Mouse (Mus musculus) lung, embryonic 14.5 days (tissue): ENCODE results near the gene Hist1h3g. TPM values are rescaled to one million over a fixed set of nuclear protein-coding genes. Genes with fewer than 3 reads are reported as not detected.
"Not testable (repeated sequence)": the region's sequence is repeated elsewhere in the genome, so short reads cannot be mapped to it uniquely, and the experiment has no call there.

Source experiments
- ATAC-seq: fragments of 200-750 bp; cut with Nextera tagmentation; 2 replicates; pipeline ENCODE4 v1.8.0; 2017; ENCODE audit warnings: mild to moderate bottlenecking, moderate TSS enrichment, moderate library complexity; ENCODE audit not compliant: insufficient read depth
- DNase-seq: peaks from one replicate; pipeline ENCODE4 v3.0.0-alpha.2; 2015
- H3K27ac ChIP-seq: fragments of 300-500 bp; sonication (generic); 2 replicates; pipeline ENCODE4 v1.5.1; 2014; ENCODE audit warnings: low read depth, mild to moderate bottlenecking, moderate library complexity
- H3K27me3 ChIP-seq: fragments of 300-500 bp; sonication (generic); 2 replicates; pipeline ENCODE4 v1.6.1; 2014; ENCODE audit warnings: low read length, control low read depth; ENCODE audit not compliant: insufficient read depth
- H3K36me3 ChIP-seq: fragments of 300-500 bp; sonication (generic); 2 replicates; pipeline ENCODE4 v1.6.1; 2014; ENCODE audit warnings: control low read depth; ENCODE audit not compliant: insufficient read depth
- H3K4me1 ChIP-seq: fragments of 300-500 bp; sonication (generic); 2 replicates; pipeline ENCODE4 v1.6.1; 2014; ENCODE audit warnings: antibody characterized with exemption, control low read depth; ENCODE audit not compliant: insufficient read depth
- H3K4me2 ChIP-seq: fragments of 300-500 bp; sonication (generic); 2 replicates; pipeline ENCODE4 v1.6.1; 2014; ENCODE audit warnings: mild to moderate bottlenecking
- H3K4me3 ChIP-seq: fragments of 300-500 bp; sonication (generic); 2 replicates; pipeline ENCODE4 v1.5.1; 2014; ENCODE audit warnings: low read depth, low read length
- H3K9ac ChIP-seq: fragments of 300-500 bp; sonication (generic); 2 replicates; pipeline ENCODE4 v1.6.1; 2014
- H3K9me3 ChIP-seq: fragments of 300-500 bp; sonication (generic); 2 replicates; pipeline ENCODE4 v1.6.1; 2016; ENCODE audit warnings: low read depth, low read length, control low read depth
- CTCF ChIP-seq: IDR thresholded peaks from 2 replicates; pipeline ENCODE4 v1.5.1; 2016; ENCODE audit warnings: antibody characterized with exemption, low read depth
- WGBS: fragments of 180-500 bp; shearing (Covaris S2); extraction: QIAGEN DNeasy Blood & Tissue Kit; methylation state at CpG from one replicate; pipeline ENCODE4 v1.1.7; 2014; 5-methylcytosine and 5-hydroxymethylcytosine counted together
- polyA plus RNA-seq: library from polyadenylated mRNA; unstranded; fragments of >200 nt; fragmentation: Nextera tagmentation; extraction: Ambion mirVana; gene quantifications from 2 replicates; pipeline ENCODE4 v1.2.1, GENCODE M21; 2014

The Hist1h3g gene
- polyA plus RNA-seq, 1 experiment from 2014 or later: 6.6 TPM

DNA sequence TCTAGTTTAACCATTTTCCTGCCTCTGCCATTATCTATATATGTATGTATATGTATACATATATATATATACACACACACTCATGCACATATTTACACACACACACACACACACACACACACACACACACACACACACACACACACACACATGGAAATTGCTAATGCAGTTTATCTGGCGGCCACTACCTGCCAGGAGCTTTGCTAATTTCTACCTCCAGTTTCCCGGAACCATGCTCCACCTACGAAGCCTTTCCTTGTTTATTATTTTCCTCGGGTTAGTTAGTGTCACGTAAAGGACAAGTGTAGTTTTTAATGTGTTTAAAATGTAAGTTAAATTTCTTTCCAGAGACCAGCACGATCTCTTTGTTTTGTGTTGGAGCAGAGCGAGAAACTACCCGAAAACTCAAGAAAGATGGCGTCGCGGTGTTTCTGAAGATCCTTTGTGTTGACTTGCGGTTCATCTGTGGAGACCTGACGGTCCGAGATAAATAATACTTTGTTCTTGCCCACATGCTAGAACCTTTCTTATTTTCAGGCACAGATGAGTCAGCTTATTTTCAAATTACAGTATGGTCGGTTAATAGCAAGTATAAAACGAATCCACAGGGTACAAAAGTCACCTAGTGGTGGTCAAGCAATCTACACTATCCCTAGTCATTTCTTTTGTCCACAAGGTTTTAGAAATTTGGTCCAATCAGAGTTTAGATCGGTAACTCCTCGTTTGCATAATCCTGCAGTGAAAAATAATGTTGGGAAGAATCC, 27.7 kb downstream of the Hist1h3g start:
- Histone ChIP-seq H3K9ac (peak overlapping the region; percentile 42), H3K27me3 (no peaks in the 10 kb centered on the region), H3K36me3 (no peaks in the 10 kb centered on the region), H3K27ac (peak overlapping the region; percentile 97), H3K4me1 (no peaks in the 10 kb centered on the region), H3K4me2 (peak overlapping the region; percentile 72), H3K9me3 (no peaks in the 10 kb centered on the region), H3K4me3 (peak overlapping the region; percentile 37)
- TF ChIP-seq CTCF: peak; percentile 63
- 2% methylated on average over 18 of the region's 18 CpGs for WGBS
- DNase-seq: peak; percentile 89
- peak; percentile 60 for ATAC-seq

DNA sequence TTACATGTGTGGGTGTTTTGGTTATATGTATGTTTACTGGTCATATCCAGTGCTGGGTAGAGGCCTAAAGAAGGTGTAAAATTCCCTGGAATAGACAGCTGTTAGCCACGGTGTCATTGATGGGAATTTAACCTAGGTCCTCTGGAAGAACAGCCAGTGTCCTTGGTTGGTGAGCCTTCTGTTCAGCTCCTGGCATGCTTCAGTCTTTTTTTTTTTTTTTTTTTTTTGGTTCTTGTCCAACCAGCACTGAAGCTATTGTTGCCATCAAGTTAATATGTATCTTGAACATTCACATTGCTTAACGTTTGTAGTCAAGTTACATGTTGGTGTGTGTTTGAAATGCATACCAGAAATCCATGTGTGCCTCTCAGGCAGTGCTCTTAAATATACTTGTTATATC, 29.3 kb downstream of the Hist1h3g start:
- no peak overlapping the region for H3K4me2 ChIP-seq
- 84% methylated on average over 2 of the region's 2 CpGs for WGBS
- no peak for ATAC-seq
- TF ChIP-seq CTCF: no peak
- no peak overlapping the region for H3K9ac ChIP-seq
- no peaks in the 10 kb centered on the region for H3K9me3 ChIP-seq
- no peak overlapping the region for H3K4me3 ChIP-seq
- no peaks in the 10 kb centered on the region for H3K36me3 ChIP-seq
- DNase-seq: no peak
- peak overlapping the region; percentile 97 for H3K27ac ChIP-seq
- no peaks in the 10 kb centered on the region for H3K27me3 ChIP-seq
- H3K4me1 ChIP-seq: no peaks in the 10 kb centered on the region

DNA sequence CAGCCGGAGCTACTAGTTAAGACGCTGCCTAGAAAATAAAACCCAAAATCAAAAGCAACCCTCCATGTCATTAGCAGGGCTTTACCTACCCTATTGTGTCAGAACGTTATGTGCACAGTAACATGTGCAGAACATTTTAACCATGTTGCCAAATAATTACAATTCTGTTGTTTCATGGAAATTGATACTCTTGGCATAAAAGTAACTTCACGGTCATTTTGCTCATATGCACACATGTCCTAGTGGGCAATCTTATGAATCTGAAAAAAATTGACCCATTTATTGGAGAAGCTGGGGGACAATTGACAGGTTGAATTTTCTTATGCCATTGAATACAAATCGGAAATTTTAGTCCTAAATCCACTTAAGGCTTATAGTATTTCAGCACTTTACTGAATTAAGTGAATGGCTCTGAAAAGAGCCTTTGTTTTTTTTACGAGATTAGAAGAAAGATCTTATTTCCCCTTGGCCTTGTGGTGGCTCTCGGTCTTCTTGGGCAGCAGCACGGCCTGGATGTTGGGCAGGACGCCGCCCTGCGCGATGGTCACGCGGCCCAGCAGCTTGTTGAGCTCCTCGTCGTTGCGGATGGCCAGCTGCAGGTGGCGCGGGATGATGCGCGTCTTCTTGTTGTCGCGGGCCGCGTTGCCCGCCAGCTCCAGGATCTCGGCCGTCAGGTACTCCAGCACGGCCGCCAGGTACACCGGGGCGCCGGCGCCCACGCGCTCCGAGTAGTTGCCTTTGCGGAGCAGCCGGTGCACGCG, 35.2 kb downstream of the Hist1h3g start:
- WGBS: 2% methylated on average over 21 of the region's 41 CpGs
- H3K4me2 ChIP-seq: peak overlapping the region; percentile 87
- not testable (repeated sequence) for H3K4me1 ChIP-seq, ATAC-seq, H3K36me3 ChIP-seq, H3K9me3 ChIP-seq, H3K27me3 ChIP-seq
- peak; percentile 64 for DNase-seq
- H3K4me3 ChIP-seq: peak overlapping the region; percentile 45
- H3K9ac ChIP-seq: peak overlapping the region; percentile 55
- H3K27ac ChIP-seq: peak overlapping the region; percentile 99

DNA sequence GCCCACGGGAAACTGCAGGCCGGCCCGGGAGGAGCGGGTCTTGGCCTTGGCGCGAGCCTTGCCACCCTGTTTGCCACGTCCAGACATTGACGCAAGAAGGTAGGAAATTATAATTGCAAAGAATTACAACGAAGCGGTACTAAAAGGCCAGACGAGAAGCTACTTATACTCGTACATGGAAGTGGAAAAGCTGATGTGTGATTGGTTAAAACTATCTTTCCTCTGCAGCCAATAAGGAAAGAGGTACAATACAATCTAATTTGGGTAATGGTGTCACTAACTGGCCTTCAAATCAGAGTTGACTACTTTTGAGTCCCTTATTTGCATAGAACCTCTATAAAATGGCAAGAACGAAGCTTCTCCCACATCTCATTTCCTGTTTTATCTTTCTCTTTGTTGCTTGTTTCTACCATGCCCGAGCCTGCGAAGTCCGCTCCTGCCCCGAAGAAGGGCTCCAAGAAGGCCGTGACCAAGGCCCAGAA, 35.8 kb downstream of the Hist1h3g start, which contains the start of the genes Hist1h2ae and Hist1h2bg:
Hist1h2ae (minus strand) TSS at position 199 of the 482 bp plus-strand sequence.
Hist1h2bg (plus strand) TSS at position 375 of the 482 bp plus-strand sequence.
- Histone ChIP-seq H3K9me3 (no peaks in the 10 kb centered on the region), H3K36me3 (no peaks in the 10 kb centered on the region), H3K4me2 (peak within 1 kb of the TSS; percentile 87), H3K27me3 (no peaks in the 10 kb centered on the region), H3K4me1 (no peaks in the 10 kb centered on the region), H3K27ac (peak within 1 kb of the TSS; percentile 99), H3K9ac (peak within 1 kb of the TSS; percentile 82), H3K4me3 (peak within 1 kb of the TSS; percentile 45)
- DNase-seq (peak; percentile 94), ATAC-seq (peak; percentile 89)
- TF ChIP-seq CTCF: no peak
- WGBS: 0% methylated on average over 18 of the region's 18 CpGs

DNA sequence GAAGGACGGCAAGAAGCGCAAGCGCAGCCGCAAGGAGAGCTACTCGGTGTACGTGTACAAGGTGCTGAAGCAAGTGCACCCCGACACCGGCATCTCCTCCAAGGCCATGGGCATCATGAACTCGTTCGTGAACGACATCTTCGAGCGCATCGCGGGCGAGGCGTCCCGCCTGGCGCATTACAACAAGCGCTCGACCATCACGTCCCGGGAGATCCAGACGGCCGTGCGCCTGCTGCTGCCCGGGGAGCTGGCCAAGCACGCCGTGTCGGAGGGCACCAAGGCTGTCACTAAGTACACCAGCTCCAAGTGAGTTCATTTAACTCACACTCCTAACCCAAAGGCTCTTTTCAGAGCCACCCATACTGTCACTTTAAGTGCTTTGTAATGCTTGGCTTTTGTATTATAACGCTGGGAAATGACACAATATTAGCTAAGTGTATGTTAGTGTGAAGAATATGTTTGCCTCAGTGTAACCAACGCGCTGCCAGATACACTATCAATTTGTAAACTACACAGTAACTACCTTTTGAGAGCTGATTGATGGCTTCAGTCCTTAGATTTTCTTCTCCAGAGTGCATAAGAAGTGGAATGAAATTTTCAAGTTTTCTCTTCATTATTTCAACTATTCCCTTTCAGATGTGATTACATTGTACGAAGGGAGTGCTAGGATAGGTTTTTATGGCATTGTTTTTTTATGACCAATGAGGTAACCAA, 36.4 kb downstream of the Hist1h3g start:
- Histone ChIP-seq H3K27ac (peak overlapping the region; percentile 99), H3K9ac (peak overlapping the region; percentile 82), H3K4me2 (peak overlapping the region; percentile 87), H3K4me3 (peak overlapping the region; percentile 45)
- not testable (repeated sequence) for H3K9me3 ChIP-seq, H3K36me3 ChIP-seq, H3K27me3 ChIP-seq, H3K4me1 ChIP-seq, ATAC-seq
- 0% methylated on average over 10 of the region's 34 CpGs for WGBS
- DNase-seq: peak; percentile 75

DNA sequence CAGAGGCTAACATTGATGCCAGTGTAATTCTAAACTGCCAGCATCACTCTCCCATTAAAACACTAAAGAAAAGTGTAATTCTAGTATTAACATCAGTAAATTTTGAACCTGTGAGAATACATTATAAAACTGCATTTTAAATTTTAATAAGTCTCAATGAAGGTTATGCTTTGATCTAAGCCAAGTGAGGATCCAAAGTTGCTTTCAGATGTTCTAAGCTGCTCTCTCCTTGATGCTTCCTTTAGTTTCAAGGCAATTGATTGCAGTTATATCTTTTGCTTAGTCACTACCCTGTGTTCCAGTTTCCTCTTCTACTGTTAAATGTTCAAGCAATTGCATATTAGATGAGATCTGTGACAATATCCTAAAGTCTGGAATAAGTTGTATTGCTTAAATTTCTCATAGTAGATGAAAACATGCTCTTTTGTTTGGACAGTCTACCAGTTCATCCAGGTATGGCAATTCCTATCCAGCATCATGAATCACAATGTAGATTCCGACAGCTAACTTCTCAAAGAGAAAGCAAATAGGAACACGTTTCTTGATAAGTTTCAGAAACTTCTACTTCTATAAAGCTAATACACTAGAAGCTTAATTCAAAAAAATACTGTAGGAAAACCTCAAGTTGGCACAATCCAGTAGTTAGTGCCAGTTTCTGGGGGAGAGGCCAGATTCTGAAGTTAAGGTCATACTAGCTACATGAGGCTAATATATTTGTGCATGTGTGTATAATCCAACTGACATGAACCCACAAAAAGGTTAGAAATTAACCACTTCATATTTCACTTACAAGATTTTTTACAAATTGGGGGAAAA, 37.2 kb downstream of the Hist1h3g start:
- TF ChIP-seq CTCF: no peak
- DNase-seq (peak; percentile 65), ATAC-seq (no peak)
- WGBS: 13% methylated on average over 2 of the region's 2 CpGs
- Histone ChIP-seq H3K4me2 (peak overlapping the region; percentile 87), H3K4me3 (peak overlapping the region; percentile 45), H3K27ac (peak overlapping the region; percentile 99), H3K9me3 (no peaks in the 10 kb centered on the region), H3K4me1 (0 out of 2 replicates have a peak, but pooled peaks cover 3% of the 10 kb centered on the region), H3K36me3 (no peaks in the 10 kb centered on the region), H3K27me3 (no peaks in the 10 kb centered on the region), H3K9ac (peak overlapping the region; percentile 82)

DNA sequence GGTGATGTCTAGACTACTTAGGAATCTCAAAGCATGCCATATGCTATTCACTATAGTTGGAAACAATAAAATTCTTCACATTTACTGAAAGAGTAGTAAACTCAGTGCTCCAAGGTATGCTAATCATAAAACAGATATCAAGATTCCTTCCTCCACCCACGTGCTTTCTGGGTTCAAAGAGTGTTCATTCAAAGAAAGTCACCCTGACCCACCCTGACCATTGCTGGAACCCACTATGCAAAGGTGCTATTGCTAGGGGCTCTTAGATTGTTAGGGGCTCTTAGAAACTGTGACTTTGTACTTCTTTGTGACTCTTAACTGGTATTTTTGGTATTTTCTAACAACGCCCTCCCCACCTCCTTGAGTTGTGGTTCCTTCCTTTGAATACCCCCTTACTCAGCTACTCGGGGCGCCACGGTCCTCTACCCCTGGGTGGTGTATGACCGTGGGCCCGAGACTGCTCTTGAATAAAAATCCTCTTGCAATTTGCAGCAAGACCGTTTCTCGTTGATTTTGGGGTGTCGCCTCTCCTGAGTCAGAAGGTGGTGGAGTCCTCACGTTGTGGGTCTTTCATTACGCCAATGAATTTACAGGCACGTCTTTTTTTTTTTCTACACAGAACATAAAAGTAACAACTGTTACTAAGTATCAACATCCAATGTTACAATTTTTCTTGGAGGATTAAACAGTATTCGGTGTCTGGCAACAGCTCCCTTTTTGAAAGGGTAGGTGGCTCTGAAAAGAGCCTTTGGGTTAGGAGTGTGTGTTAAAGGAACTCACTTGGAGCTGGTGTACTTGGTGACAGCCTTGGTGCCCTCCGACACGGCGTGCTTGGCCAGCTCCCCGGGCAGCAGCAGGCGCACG, 38.0 kb downstream of the Hist1h3g start:
- not testable (repeated sequence) for ATAC-seq, H3K9me3 ChIP-seq, H3K27me3 ChIP-seq, H3K4me1 ChIP-seq, H3K36me3 ChIP-seq
- WGBS: 4% methylated on average over 17 of the region's 20 CpGs
- Histone ChIP-seq H3K27ac (peak overlapping the region; percentile 99), H3K4me3 (peak overlapping the region; percentile 45), H3K9ac (peak overlapping the region; percentile 82), H3K4me2 (peak overlapping the region; percentile 87)
- peak; percentile 52 for DNase-seq

DNA sequence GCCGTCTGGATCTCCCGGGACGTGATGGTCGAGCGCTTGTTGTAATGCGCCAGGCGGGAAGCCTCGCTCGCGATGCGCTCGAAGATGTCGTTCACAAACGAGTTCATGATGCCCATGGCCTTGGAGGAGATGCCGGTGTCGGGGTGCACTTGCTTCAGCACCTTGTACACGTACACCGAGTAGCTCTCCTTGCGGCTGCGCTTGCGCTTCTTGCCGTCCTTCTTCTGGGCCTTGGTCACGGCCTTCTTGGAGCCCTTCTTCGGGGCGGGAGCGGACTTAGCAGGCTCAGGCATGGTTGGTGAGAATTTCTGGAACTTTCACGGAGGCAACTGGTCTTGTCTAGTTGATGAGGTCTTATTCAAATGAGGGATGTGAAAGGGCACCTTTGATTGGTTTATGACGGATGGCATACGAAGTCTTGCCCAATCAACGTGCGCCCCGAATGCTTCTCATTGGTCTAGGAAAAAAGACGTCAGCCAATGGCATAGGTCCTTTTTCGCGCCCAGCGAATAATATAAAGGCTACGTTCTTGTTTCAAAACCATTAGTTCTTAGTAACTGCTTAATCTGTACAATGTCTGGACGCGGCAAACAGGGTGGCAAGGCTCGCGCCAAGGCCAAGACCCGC, 38.8 kb downstream of the Hist1h3g start, which contains the start of the genes Hist1h2bf and Hist1h2ad:
Hist1h2bf (minus strand) TSS at position 299 of the 627 bp plus-strand sequence.
Hist1h2ad (plus strand) TSS at position 484 of the 627 bp plus-strand sequence.
- Histone ChIP-seq H3K9ac (peak within 1 kb of the TSS; percentile 82), H3K4me2 (peak within 1 kb of the TSS; percentile 87), H3K4me3 (peak within 1 kb of the TSS; percentile 45), H3K27ac (peak within 1 kb of the TSS; percentile 99)
- not testable (repeated sequence) for H3K9me3 ChIP-seq, H3K4me1 ChIP-seq, H3K27me3 ChIP-seq, H3K36me3 ChIP-seq
- WGBS: under 1% methylated on average over 20 of the region's 42 CpGs
- DNase-seq: peak; percentile 99
- peak; percentile 85 for ATAC-seq
